Mouse (Mus musculus): ENCODE results near the gene Zfp352.
"Not testable (repeated sequence)": the region's sequence is repeated elsewhere in the genome, so short reads cannot be mapped to it uniquely, and the experiment has no call there.

The Zfp352 gene

DNA sequence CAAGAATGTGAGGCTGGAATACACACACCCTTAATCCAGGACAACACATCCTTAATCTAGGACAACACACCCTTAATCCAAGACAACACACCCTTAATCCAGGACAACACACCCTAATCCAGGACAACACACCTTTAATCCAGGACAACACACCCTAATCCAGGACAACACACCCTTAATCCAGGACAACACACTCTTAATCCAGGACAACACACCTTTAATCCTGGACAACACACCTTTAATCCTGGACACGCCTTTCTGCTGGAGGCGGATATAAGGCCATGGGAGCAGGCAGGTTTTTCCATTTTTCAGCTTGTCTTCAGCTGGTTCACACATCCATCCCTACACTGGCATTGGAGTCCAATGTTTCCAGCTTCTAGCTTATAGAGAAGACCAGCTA lies at the start of gene Zfp352:
Zfp352 (plus strand) TSS at position 301 of the 400 bp plus-strand sequence.
- in situ Hi-C loops (cut with MboI, MseI), result no loop called here

DNA sequence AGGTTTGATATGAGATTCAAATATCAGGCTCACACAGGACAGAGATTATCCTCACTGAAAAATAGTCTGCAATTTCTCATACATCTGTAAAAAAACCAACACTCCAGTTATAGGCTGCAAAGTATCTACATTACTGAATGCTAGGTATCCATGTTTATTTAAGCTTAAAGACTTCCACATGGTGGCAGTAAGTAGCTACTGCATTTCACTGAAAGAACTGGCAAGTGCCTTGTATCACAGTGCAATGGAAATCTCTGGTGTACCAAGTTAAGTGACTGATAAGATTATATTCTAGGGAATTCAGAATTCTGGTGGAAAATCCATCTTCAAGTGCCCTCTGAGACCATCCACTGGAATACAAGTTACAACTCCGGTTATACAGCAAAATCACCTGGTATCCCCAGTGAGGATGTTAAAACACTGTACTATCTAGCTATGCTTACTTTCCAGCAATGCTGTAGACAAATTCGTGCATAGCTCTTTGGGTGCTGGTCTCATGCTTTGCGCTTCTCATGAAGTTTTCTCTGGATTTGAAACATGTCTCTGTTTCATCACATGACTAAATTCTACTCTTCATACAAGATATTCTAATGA lies 47.6 kb upstream of the Zfp352 start:
- in situ Hi-C loops (cut with MboI, MseI), result no loop called here

DNA sequence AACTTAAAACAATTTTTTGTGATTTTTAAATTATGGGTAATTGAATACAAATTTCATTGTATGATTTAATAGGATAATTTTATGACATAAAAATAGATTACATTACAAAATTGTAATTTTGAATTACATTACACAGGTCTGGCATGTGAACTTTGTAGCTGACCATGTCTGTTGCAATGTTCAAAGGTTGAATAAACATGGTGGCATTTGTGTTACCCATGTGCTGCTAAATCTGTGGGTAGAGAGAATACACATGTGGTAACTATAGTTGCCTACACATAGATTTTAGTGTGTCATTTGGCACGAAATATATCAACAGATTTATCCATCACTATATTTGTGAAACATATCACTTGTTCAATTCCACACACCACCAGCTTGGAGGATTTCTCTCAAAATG lies 44.6 kb upstream of the Zfp352 start:
- in situ Hi-C loops (cut with MboI, MseI), result no loop called here

DNA sequence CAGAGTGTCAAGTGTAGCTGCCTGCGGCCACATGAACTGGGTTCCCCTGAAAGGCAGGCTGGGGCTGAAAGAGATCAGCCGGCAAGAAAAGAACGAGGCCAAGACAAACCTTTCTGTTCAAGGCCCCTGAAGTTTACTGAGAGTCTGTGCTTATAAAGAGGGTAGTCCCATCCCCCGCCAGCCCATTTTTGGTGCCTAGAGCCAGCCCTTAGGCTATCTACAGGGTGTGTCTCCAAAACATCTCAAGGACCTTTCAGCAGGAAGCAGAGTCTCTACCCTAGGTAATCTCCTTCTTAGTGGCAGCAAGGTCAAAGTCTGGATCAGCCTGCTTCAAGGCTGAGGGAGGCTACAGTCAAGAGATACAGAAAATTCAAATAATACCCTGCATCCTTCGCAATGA lies 15.2 kb upstream of the Zfp352 start:
- in situ Hi-C loops (cut with MboI, MseI), result no loop called here

DNA sequence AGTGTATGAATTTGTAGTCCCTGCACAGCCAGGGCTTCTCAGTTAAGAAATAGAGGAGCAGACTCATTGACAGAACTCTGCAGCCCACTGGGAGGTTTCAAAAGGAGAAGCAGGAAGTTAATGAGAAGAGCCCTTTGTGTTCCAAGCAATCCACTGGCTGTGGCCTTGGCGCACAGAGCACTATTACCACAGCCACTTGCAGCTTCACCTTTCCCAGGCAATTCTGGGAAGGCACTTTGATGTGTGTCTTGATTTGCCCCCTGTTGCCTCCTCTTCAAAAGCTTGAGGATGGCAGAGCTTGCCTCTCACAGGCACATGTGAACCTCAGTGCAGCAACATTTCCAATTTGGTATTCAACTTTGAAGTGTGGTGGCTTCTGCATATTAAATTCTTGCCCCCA lies 7.1 kb upstream of the Zfp352 start:
- in situ Hi-C loops (cut with MboI, MseI), result no loop called here

DNA sequence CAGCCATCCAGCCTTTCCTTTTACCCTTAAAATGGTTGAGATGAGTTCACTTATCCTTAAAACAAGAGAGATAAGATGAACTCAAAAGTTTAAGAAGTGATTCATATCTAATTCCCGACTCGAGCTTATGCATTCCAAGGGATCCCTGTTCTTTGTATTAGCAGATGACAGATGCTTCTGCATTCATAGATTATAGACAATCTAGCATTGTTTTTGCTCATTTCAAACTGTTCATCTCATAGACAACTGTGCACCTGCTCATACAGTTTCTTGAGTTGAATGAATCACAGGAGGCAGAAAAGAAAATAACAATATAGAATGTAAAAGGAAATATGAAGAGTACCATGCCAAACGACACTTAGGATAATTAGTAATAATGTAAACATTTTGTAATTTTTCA lies 6.5 kb upstream of the Zfp352 start:
- in situ Hi-C loops (cut with MboI, MseI), result no loop called here

DNA sequence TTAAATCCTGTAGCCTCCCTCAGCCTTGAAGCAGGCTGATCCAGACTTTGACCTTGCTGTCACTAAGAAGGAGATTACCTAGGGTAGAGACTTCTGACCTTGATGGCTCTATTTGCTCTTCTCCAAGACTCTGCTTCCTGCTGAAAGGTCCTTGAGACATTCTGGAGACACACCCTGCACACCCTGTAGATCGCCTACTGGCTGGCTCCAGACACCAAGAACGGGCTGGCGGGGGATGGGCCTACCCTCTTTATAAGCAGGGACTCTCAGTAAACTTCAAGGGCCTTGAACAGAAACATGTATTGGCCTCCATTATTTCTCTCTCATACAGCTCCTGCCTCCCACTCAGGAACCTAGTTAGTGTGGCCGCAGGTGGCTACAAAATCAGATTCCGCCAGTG lies 17.0 kb downstream of the Zfp352 start:
- in situ Hi-C loops (cut with MboI, MseI), result not testable (repeated sequence)

DNA sequence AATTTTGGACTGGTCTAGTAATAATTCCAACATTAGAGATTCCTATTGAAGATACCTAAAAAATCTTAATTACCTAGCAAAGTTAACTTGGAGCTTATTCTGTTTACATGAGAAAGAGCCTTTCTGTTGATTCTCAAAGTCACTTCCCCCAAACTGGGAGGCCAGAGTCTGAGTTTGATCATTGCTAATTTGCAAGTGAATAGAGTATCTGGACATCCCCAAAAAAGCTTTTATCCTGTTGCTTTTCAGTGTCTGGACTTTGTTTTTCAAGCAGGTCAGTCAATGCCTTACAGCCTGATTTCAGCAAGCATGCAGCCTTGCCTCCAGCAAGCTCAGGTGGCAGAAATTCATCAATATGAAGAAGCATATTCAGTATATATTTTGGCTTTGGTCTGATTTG lies 51.2 kb downstream of the Zfp352 start:
- in situ Hi-C loops (cut with MboI, MseI), result no loop called here
